Mouse (Mus musculus): ENCODE data around the gene Lgals9.

DNA sequence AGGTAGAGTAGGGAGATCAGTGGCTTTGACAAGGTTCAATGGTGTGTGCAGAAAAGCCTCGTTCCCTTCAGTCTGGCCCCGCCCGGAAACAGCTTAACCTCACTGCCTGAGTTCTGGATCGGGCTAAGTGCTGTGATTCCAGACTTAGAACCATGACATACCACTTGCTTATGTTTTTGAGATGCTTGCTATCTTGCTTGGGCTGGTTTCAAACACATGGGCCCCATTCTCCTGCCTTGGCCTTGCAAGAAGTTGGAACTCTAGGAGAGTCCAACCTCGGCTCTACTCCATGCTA lies 46.7 kb upstream of the Lgals9 start:
- no peak for TF ChIP-seq POLR2A (IDR thresholded peaks at IDR 0.05; ENCODE audit: insufficient read depth, low read depth, low read length)
- no peak for TF ChIP-seq CTCF (IDR thresholded peaks at IDR 0.05; ENCODE audit: insufficient read depth, low read depth, low read length)

Measured in olfactory bulb, adult 2 months (tissue).